Mouse (Mus musculus) forebrain, embryonic 10.5 days (tissue): ENCODE measurements at regions not wholly inside any gene's neighbourhood (a gene's known extent, or its start where the extent isn't known, plus 50 kb on each side); places are given as distances from the start of the nearest gene placed in this dataset.

ENCODE experiments used
- DNase-seq: peaks from one replicate; pipeline ENCODE4 v3.0.0-alpha.2; 2017; ENCODE audit warnings: low spot score; ENCODE audit errors: extremely low spot score
- H3K27ac ChIP-seq: fragments of 300-500 bp; sonication (generic); 2 replicates; pipeline ENCODE4 v1.5.1; 2016; ENCODE audit warnings: mild to moderate bottlenecking
- H3K27me3 ChIP-seq: fragments of 300-500 bp; sonication (generic); 2 replicates; pipeline ENCODE4 v1.6.1; 2016; ENCODE audit warnings: mild to moderate bottlenecking; ENCODE audit not compliant: poor library complexity, severe bottlenecking
- H3K36me3 ChIP-seq: fragments of 300-500 bp; sonication (generic); replicated peaks from 2 replicates; pipeline ENCODE4 v1.6.1; 2016; ENCODE audit warnings: mild to moderate bottlenecking, moderate library complexity
- H3K4me1 ChIP-seq: fragments of 300-500 bp; sonication (generic); 2 replicates; pipeline ENCODE4 v1.6.1; 2016
- H3K4me3 ChIP-seq: fragments of 300-500 bp; sonication (generic); 2 replicates; pipeline ENCODE4 v1.5.1; 2016; ENCODE audit warnings: mild to moderate bottlenecking, moderate library complexity
- H3K9me3 ChIP-seq: fragments of 300-500 bp; sonication (generic); 2 replicates; pipeline ENCODE4 v1.6.1; 2016; ENCODE audit warnings: mild to moderate bottlenecking, moderate library complexity
- WGBS: fragments of 180-500 bp; shearing (Covaris S2); methylation state at CpG from one replicate; pipeline ENCODE4 v1.1.7; 2016; 5-methylcytosine and 5-hydroxymethylcytosine counted together

GRCm38 (mm10) chr9:47286930-47287722 lies 242.8 kb upstream of the Cadm1 start:
- peaks cover 42% of the 10 kb centered on the region for H3K4me1 ChIP-seq
- H3K27me3 ChIP-seq: peaks cover 31% of the 10 kb centered on the region
- peak overlapping the region; percentile 65 for H3K27ac ChIP-seq
- 60% methylated on average over 9 of the region's 9 CpGs for WGBS
- peak; percentile 29 for DNase-seq
- no peak overlapping the region for H3K4me3 ChIP-seq
- H3K36me3 ChIP-seq: no peaks in the 10 kb centered on the region
- no peaks in the 10 kb centered on the region for H3K9me3 ChIP-seq

GRCm38 (mm10) chr9:47288587-47289199 lies 241.3 kb upstream of the Cadm1 start:
- DNase-seq: no peak
- H3K4me3 ChIP-seq: no peak overlapping the region
- WGBS: 38% methylated on average over 7 of the region's 7 CpGs
- H3K4me1 ChIP-seq: peaks cover 31% of the 10 kb centered on the region
- H3K27ac ChIP-seq: 0 out of 2 replicates have a peak overlapping the region, but pooled peaks have one; percentile 15
- H3K9me3 ChIP-seq: no peaks in the 10 kb centered on the region
- H3K27me3 ChIP-seq: peaks cover 18% of the 10 kb centered on the region
- no peaks in the 10 kb centered on the region for H3K36me3 ChIP-seq

- Histone ChIP-seq H3K36me3 (no peaks in the 10 kb centered on the region), H3K4me1 (no peaks in the 10 kb centered on the region), H3K27ac (no peak overlapping the region), H3K9me3 (no peaks in the 10 kb centered on the region), H3K27me3 (peaks cover 17% of the 10 kb centered on the region), H3K4me3 (no peak overlapping the region)
- no peak for DNase-seq
- 75% methylated on average over 1 of the region's 1 CpGs for WGBS
Observed at GRCm38 (mm10) chr9:47300633-47301032, 229.3 kb upstream of the Cadm1 start.

- Histone ChIP-seq H3K4me1 (peaks cover 13% of the 10 kb centered on the region), H3K27me3 (peaks cover 23% of the 10 kb centered on the region), H3K36me3 (no peaks in the 10 kb centered on the region), H3K4me3 (no peak overlapping the region), H3K27ac (no peak overlapping the region), H3K9me3 (no peaks in the 10 kb centered on the region)
- 85% methylated on average over 7 of the region's 7 CpGs for whole genome bisulfite sequencing
- no peak for DNase-seq
Observed at GRCm38 (mm10) chr9:47307125-47307751, 222.7 kb upstream of the Cadm1 start.

- DNase-seq: no peak
- Histone ChIP-seq H3K27me3 (peaks cover 23% of the 10 kb centered on the region), H3K27ac (no peak overlapping the region), H3K9me3 (no peaks in the 10 kb centered on the region), H3K36me3 (no peaks in the 10 kb centered on the region), H3K4me1 (peaks cover 13% of the 10 kb centered on the region), H3K4me3 (no peak overlapping the region)
- WGBS: 47% methylated on average over 17 of the region's 17 CpGs
Observed at GRCm38 (mm10) chr9:47307752-47308500, 222.0 kb upstream of the Cadm1 start.

GRCm38 (mm10) chr9:47313433-47313832 lies 216.5 kb upstream of the Cadm1 start:
- WGBS: 88% methylated on average over 4 of the region's 4 CpGs
- H3K36me3 ChIP-seq: no peaks in the 10 kb centered on the region
- H3K4me3 ChIP-seq: no peak overlapping the region
- no peaks in the 10 kb centered on the region for H3K4me1 ChIP-seq
- no peak for DNase-seq
- no peak overlapping the region for H3K27ac ChIP-seq
- H3K27me3 ChIP-seq: 0 out of 2 replicates have a peak, but pooled peaks cover 16% of the 10 kb centered on the region
- no peaks in the 10 kb centered on the region for H3K9me3 ChIP-seq

- Histone ChIP-seq H3K36me3 (no peaks in the 10 kb centered on the region), H3K4me1 (no peaks in the 10 kb centered on the region), H3K4me3 (no peak overlapping the region), H3K9me3 (no peaks in the 10 kb centered on the region), H3K27me3 (0 out of 2 replicates have a peak, but pooled peaks cover 13% of the 10 kb centered on the region), H3K27ac (no peak overlapping the region)
- no peak for DNase-seq
- WGBS: 93% methylated on average over 1 of the region's 1 CpGs
Observed at GRCm38 (mm10) chr9:47314236-47314635, 215.7 kb upstream of the Cadm1 start.

- H3K27ac ChIP-seq: no peak overlapping the region
- H3K36me3 ChIP-seq: no peaks in the 10 kb centered on the region
- peaks cover 45% of the 10 kb centered on the region for H3K27me3 ChIP-seq
- DNase-seq: no peak
- H3K4me1 ChIP-seq: peaks cover 34% of the 10 kb centered on the region
- no peak overlapping the region for H3K4me3 ChIP-seq
- H3K9me3 ChIP-seq: no peaks in the 10 kb centered on the region
- 84% methylated on average over 1 of the region's 1 CpGs for WGBS
Observed at GRCm38 (mm10) chr9:47320345-47320744, 209.6 kb upstream of the Cadm1 start.

GRCm38 (mm10) chr9:47321106-47321789 lies 208.7 kb upstream of the Cadm1 start:
- WGBS: 77% methylated on average over 10 of the region's 10 CpGs
- peaks cover 42% of the 10 kb centered on the region for H3K4me1 ChIP-seq
- DNase-seq: no peak

GRCm38 (mm10) chr9:47322293-47322692 lies 207.7 kb upstream of the Cadm1 start:
- Histone ChIP-seq H3K27ac (no peak overlapping the region), H3K9me3 (no peaks in the 10 kb centered on the region), H3K27me3 (peaks cover 51% of the 10 kb centered on the region), H3K36me3 (no peaks in the 10 kb centered on the region), H3K4me1 (peaks cover 47% of the 10 kb centered on the region), H3K4me3 (no peak overlapping the region)
- 86% methylated on average over 5 of the region's 5 CpGs for WGBS
- no peak for DNase-seq

More at GRCm38 (mm10) chr9:47321106-47321789, 208.7 kb upstream of the Cadm1 start:
- Histone ChIP-seq H3K4me3 (no peak overlapping the region), H3K36me3 (no peaks in the 10 kb centered on the region), H3K9me3 (no peaks in the 10 kb centered on the region), H3K27me3 (peaks cover 45% of the 10 kb centered on the region), H3K27ac (no peak overlapping the region)

- H3K9me3 ChIP-seq: no peaks in the 10 kb centered on the region
- no peak for DNase-seq
- H3K4me3 ChIP-seq: no peak overlapping the region
- peaks cover 51% of the 10 kb centered on the region for H3K27me3 ChIP-seq
- no peaks in the 10 kb centered on the region for H3K36me3 ChIP-seq
- 58% methylated on average over 5 of the region's 5 CpGs for WGBS
- H3K27ac ChIP-seq: no peak overlapping the region
- H3K4me1 ChIP-seq: peaks cover 47% of the 10 kb centered on the region
Observed at GRCm38 (mm10) chr9:47323051-47323450, 206.9 kb upstream of the Cadm1 start.

- Histone ChIP-seq H3K27me3 (peaks cover 51% of the 10 kb centered on the region), H3K36me3 (no peaks in the 10 kb centered on the region), H3K27ac (no peak overlapping the region), H3K9me3 (no peaks in the 10 kb centered on the region), H3K4me3 (no peak overlapping the region), H3K4me1 (peaks cover 34% of the 10 kb centered on the region)
- 100% methylated on average over 2 of the region's 2 CpGs for WGBS
- no peak for DNase-seq
Observed at GRCm38 (mm10) chr9:47327575-47327974, 202.4 kb upstream of the Cadm1 start.
